In genomic region chr1:61928131-61928761, GRCm38 (mm10) we compare ENCODE assay signal across 19 mouse cellular contexts.
DNase-seq lines count a peak whose midpoint lies in the region; TF ChIP-seq lines count a peak whose summit lies in the region.
"Had no signal": no experiment of that assay in that cellular context is flagged by ENCODE, and none has a peak within 500 bp of the region (broad histone marks: within the 10 kb centered on the region; RNA-seq: fewer than 3 reads in every experiment).

No protein-coding gene starts in this region.

- no peaks in the 10 kb centered on the region for H3K4me1 ChIP-seq in cerebellum, adult 2 months (ENCODE audit: control insufficient read depth, insufficient read depth, low read length)
- H3K4me1 ChIP-seq: liver, embryonic 15.5 days; stomach, embryonic 15.5 days had no signal

- peak; percentile 17 to 26 for DNase-seq in cerebellum, postnatal 10 days
- no peak for DNase-seq in cerebellum, adult 2 months
- no peak for DNase-seq in layer of hippocampus, adult 2 months (ENCODE audit: low spot score in 2 of 2)
- no peak for DNase-seq in layer of hippocampus, adult 11-12 months (ENCODE audit: low spot score)
- DNase-seq in right cerebral cortex, postnatal 10 days (ENCODE audit: low spot score in 2 of 2) = peak; percentile 22 to 28
- no peak for DNase-seq in right cerebral cortex, postnatal 4 days
- peak; percentile 39 for DNase-seq in splenic B cell, adult 2 months (ENCODE audit: low read depth, low spot score)
- DNase-seq in frontal cortex, adult 2 months (ENCODE audit: extremely low spot score in 1 of 2, low spot score in 1 of 2) = no peak
- DNase-seq: cerebellum, postnatal 25 days; gastrocnemius, postnatal 10 days; heart, postnatal 36 days; kidney, adult 18-20 months; thymus, postnatal 14 days had no signal

- H3K27me3 ChIP-seq in cerebellum, adult 2 months (ENCODE audit: control insufficient read depth, insufficient read depth, low read length) = no peaks in the 10 kb centered on the region; the same call in 1 of the 2 replicates
- H3K27me3 ChIP-seq in splenic B cell, adult 2 months (ENCODE audit: control insufficient read depth, insufficient read depth, low read length, poor library complexity, severe bottlenecking) = no peaks in the 10 kb centered on the region
- H3K27me3 ChIP-seq: embryonic facial prominence, embryonic 13.5 days; liver, embryonic 15.5 days; neural tube, embryonic 15.5 days; stomach, embryonic 15.5 days had no signal

- TF ChIP-seq CTCF in cerebellum, adult 2 months (IDR thresholded peaks at IDR 0.05; ENCODE audit: borderline replicate concordance, insufficient read depth, low read depth, low read length) = no peak
- peak; percentile 49 for TF ChIP-seq CTCF in layer of hippocampus, adult 2 months (conservative IDR thresholded peaks at IDR 0.05)

- no peak overlapping the region for H3K27ac ChIP-seq in cerebellum, adult 2 months (ENCODE audit: insufficient read depth, low read length)
- no peak overlapping the region for H3K27ac ChIP-seq in layer of hippocampus, adult 2 months
- H3K27ac ChIP-seq: embryonic facial prominence, embryonic 13.5 days; forebrain, embryonic 10.5 days; heart, embryonic 10.5 days; liver, embryonic 15.5 days; neural tube, embryonic 15.5 days; stomach, embryonic 15.5 days had no signal

- no peak for TF ChIP-seq POLR2A in cerebellum, adult 2 months (IDR thresholded peaks at IDR 0.05; ENCODE audit: borderline replicate concordance, insufficient read depth, low read length)

- 60% methylated on average over 7 of the region's 7 CpGs for WGBS in cerebellum, adult 2 months

- H3K4me3 ChIP-seq in cerebellum, adult 2 months (replicated peaks; ENCODE audit: insufficient read depth, low read depth, low read length) = no peak overlapping the region
- no peak overlapping the region; the same call in 1 of the 2 replicates for H3K4me3 ChIP-seq in layer of hippocampus, adult 2 months
- H3K4me3 ChIP-seq: embryonic facial prominence, embryonic 13.5 days; forebrain, embryonic 10.5 days; heart, embryonic 10.5 days; liver, embryonic 15.5 days; neural tube, embryonic 15.5 days; stomach, embryonic 15.5 days had no signal

- H3K36me3 ChIP-seq in splenic B cell, adult 2 months (ENCODE audit: control insufficient read depth, insufficient read depth, low read length, poor library complexity, severe bottlenecking) = no peaks in the 10 kb centered on the region
- H3K36me3 ChIP-seq: embryonic facial prominence, embryonic 13.5 days; forebrain, embryonic 10.5 days; heart, embryonic 10.5 days; liver, embryonic 15.5 days; neural tube, embryonic 15.5 days; stomach, embryonic 15.5 days had no signal

Comparison
In these comparisons a context has a peak if more than half of its experiments do, and no peak if none do; other contexts are left out.
1. DNase-seq: peak in cerebellum, postnatal 10 days (2 of 2), right cerebral cortex, postnatal 10 days (2 of 2) and splenic B cell, adult 2 months (single experiment); none in cerebellum, adult 2 months (0 of 2), layer of hippocampus, adult 2 months (0 of 2), layer of hippocampus, adult 11-12 months (single experiment), right cerebral cortex, postnatal 4 days (single experiment) and frontal cortex, adult 2 months (0 of 2).